Mouse (Mus musculus): ENCODE measurements around the gene Kmt2a. TPM values are rescaled to one million over a fixed set of nuclear protein-coding genes. Genes with fewer than 3 reads are reported as not detected.

The Kmt2a gene
- total and polyA plus RNA-seq, 3 experiments = 6.3 to 143 (median 10.0) TPM

GRCm38 (mm10) chr9:44819920-44820827 lies 60.9 kb downstream of the Kmt2a start:
- Histone ChIP-seq H3K36me3 (replicated peaks) (peaks cover 98% of the 10 kb centered on the region), H3K4me3 (ENCODE audit: low read depth, low read length) (no peak overlapping the region), H3K27me3 (ENCODE audit: insufficient read depth, low read length) (no peaks in the 10 kb centered on the region), H3K9me3 (replicated peaks) (no peaks in the 10 kb centered on the region), H3K4me1 (ENCODE audit: insufficient read depth, low read depth, low read length) (no peaks in the 10 kb centered on the region)
- TF ChIP-seq GATA2 (IDR thresholded peaks at IDR 0.05; ENCODE audit: borderline replicate concordance, low read depth, low read length) (no peak), GATA1 (IDR thresholded peaks at IDR 0.05; ENCODE audit: borderline replicate concordance, low read length) (no peak), CTCF (IDR thresholded peaks at IDR 0.05; ENCODE audit: low read depth, low read length) (no peak), TAL1 (conservative IDR thresholded peaks at IDR 0.05; ENCODE audit: low read depth, low read length) (no peak), POLR2AphosphoS5 (IDR thresholded peaks at IDR 0.05; ENCODE audit: insufficient replicate concordance, low read depth, low read length) (no peak)
- DNase-seq (ENCODE audit: low spot score) = no peak
- no peak for ATAC-seq (ENCODE audit: extremely low read depth, insufficient number of reproducible peaks, low FRiP score, poor library complexity, severe bottlenecking)

GRCm38 (mm10) chr9:44817522-44817921 lies 63.6 kb downstream of the Kmt2a start:
- Histone ChIP-seq H3K27me3 (ENCODE audit: insufficient read depth, low read length) (no peaks in the 10 kb centered on the region), H3K36me3 (replicated peaks) (peaks cover 100% of the 10 kb centered on the region), H3K9me3 (replicated peaks) (no peaks in the 10 kb centered on the region), H3K4me1 (ENCODE audit: insufficient read depth, low read depth, low read length) (no peaks in the 10 kb centered on the region), H3K4me3 (ENCODE audit: low read depth, low read length) (no peak overlapping the region)
- ATAC-seq (ENCODE audit: extremely low read depth, insufficient number of reproducible peaks, low FRiP score, poor library complexity, severe bottlenecking) (no peak), DNase-seq (ENCODE audit: low spot score) (no peak)
- TF ChIP-seq TAL1 (conservative IDR thresholded peaks at IDR 0.05; ENCODE audit: low read depth, low read length) = no peak

GRCm38 (mm10) chr9:44814179-44814578 lies 66.9 kb downstream of the Kmt2a start:
- Histone ChIP-seq H3K4me3 (ENCODE audit: low read depth, low read length) (no peak overlapping the region), H3K9me3 (replicated peaks) (no peaks in the 10 kb centered on the region), H3K36me3 (replicated peaks) (peaks cover 98% of the 10 kb centered on the region), H3K27me3 (ENCODE audit: insufficient read depth, low read length) (no peaks in the 10 kb centered on the region), H3K4me1 (ENCODE audit: insufficient read depth, low read depth, low read length) (no peaks in the 10 kb centered on the region)
- TF ChIP-seq TAL1 (conservative IDR thresholded peaks at IDR 0.05; ENCODE audit: low read depth, low read length) (no peak), GATA2 (IDR thresholded peaks at IDR 0.05; ENCODE audit: borderline replicate concordance, low read depth, low read length) (no peak), GATA1 (IDR thresholded peaks at IDR 0.05; ENCODE audit: borderline replicate concordance, low read length) (no peak), CTCF (IDR thresholded peaks at IDR 0.05; ENCODE audit: low read depth, low read length) (no peak), POLR2AphosphoS5 (IDR thresholded peaks at IDR 0.05; ENCODE audit: insufficient replicate concordance, low read depth, low read length) (no peak)
- ATAC-seq (ENCODE audit: extremely low read depth, insufficient number of reproducible peaks, low FRiP score, poor library complexity, severe bottlenecking) (no peak), DNase-seq (ENCODE audit: low spot score) (no peak)

GRCm38 (mm10) chr9:44810316-44810715 lies 70.8 kb downstream of the Kmt2a start:
- Histone ChIP-seq H3K27me3 (ENCODE audit: insufficient read depth, low read length) (no peaks in the 10 kb centered on the region), H3K36me3 (replicated peaks) (peaks cover 96% of the 10 kb centered on the region), H3K9me3 (replicated peaks) (no peaks in the 10 kb centered on the region), H3K4me1 (ENCODE audit: insufficient read depth, low read depth, low read length) (no peaks in the 10 kb centered on the region), H3K4me3 (ENCODE audit: low read depth, low read length) (no peak overlapping the region)
- no peak for DNase-seq (ENCODE audit: low spot score)
- TF ChIP-seq CTCF (IDR thresholded peaks at IDR 0.05; ENCODE audit: low read depth, low read length) (no peak), GATA2 (IDR thresholded peaks at IDR 0.05; ENCODE audit: borderline replicate concordance, low read depth, low read length) (no peak), GATA1 (IDR thresholded peaks at IDR 0.05; ENCODE audit: borderline replicate concordance, low read length) (no peak), POLR2AphosphoS5 (IDR thresholded peaks at IDR 0.05; ENCODE audit: insufficient replicate concordance, low read depth, low read length) (no peak), TAL1 (conservative IDR thresholded peaks at IDR 0.05; ENCODE audit: low read depth, low read length) (no peak)
- no peak for ATAC-seq (ENCODE audit: extremely low read depth, insufficient number of reproducible peaks, low FRiP score, poor library complexity, severe bottlenecking)

- Histone ChIP-seq H3K9me3 (replicated peaks) (no peaks in the 10 kb centered on the region), H3K36me3 (replicated peaks) (peaks cover 82% of the 10 kb centered on the region), H3K4me3 (ENCODE audit: low read depth, low read length) (no peak overlapping the region), H3K4me1 (ENCODE audit: insufficient read depth, low read depth, low read length) (no peaks in the 10 kb centered on the region), H3K27me3 (ENCODE audit: insufficient read depth, low read length) (no peaks in the 10 kb centered on the region)
- DNase-seq (ENCODE audit: low spot score) = no peak
- no peak for TF ChIP-seq POLR2AphosphoS5 (IDR thresholded peaks at IDR 0.05; ENCODE audit: insufficient replicate concordance, low read depth, low read length)
- TF ChIP-seq CTCF (IDR thresholded peaks at IDR 0.05; ENCODE audit: low read depth, low read length) = no peak
- TF ChIP-seq TAL1 (conservative IDR thresholded peaks at IDR 0.05; ENCODE audit: low read depth, low read length) = no peak
- TF ChIP-seq GATA1 (IDR thresholded peaks at IDR 0.05; ENCODE audit: borderline replicate concordance, low read length) = no peak
- TF ChIP-seq GATA2 (IDR thresholded peaks at IDR 0.05; ENCODE audit: borderline replicate concordance, low read depth, low read length) = no peak
- no peak for ATAC-seq (ENCODE audit: extremely low read depth, insufficient number of reproducible peaks, low FRiP score, poor library complexity, severe bottlenecking)
These were observed 73.3 kb downstream of the Kmt2a start for GRCm38 (mm10) chr9:44807778-44808177.

GRCm38 (mm10) chr9:44807141-44807540 lies 74.0 kb downstream of the Kmt2a start:
- no peak overlapping the region for H3K4me3 ChIP-seq (ENCODE audit: low read depth, low read length)
- H3K36me3 ChIP-seq (replicated peaks) = peaks cover 79% of the 10 kb centered on the region
- DNase-seq (ENCODE audit: low spot score) = no peak
- TF ChIP-seq GATA1 (IDR thresholded peaks at IDR 0.05; ENCODE audit: borderline replicate concordance, low read length) (no peak), POLR2AphosphoS5 (IDR thresholded peaks at IDR 0.05; ENCODE audit: insufficient replicate concordance, low read depth, low read length) (no peak)
- no peaks in the 10 kb centered on the region for H3K9me3 ChIP-seq (replicated peaks)
- no peaks in the 10 kb centered on the region for H3K27me3 ChIP-seq (ENCODE audit: insufficient read depth, low read length)
- ATAC-seq (ENCODE audit: extremely low read depth, insufficient number of reproducible peaks, low FRiP score, poor library complexity, severe bottlenecking) = no peak
- no peaks in the 10 kb centered on the region for H3K4me1 ChIP-seq (ENCODE audit: insufficient read depth, low read depth, low read length)

All from G1E (cell line).